In the genomic region with DNA sequence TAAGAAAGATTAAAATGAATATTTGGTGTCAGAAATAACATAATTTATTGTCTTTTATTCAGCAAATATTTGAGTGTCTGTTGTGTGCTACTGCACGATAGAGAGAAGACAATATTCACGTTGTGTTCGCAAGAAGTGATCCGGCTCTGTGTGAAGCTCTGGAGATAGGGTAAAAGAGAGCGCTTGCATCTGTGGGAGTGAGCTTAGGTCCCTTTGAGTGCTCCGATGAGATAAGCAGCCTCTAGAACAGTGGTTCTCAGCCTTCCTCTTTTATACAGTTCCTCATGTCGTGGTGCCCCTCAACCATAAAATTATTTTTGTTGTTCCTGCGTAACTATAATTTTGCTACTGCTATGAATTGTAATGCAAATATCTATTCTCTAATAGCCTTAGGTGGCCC, we compare ENCODE assay signal across 38 mouse cellular contexts. TPM values are rescaled to one million over a fixed set of nuclear protein-coding genes. Genes with fewer than 3 reads are reported as not detected.
A peak's percentile ranks its signal among the peaks of the same experiment; 100 is the strongest.
DNase-seq lines count a peak whose midpoint lies in the region; ATAC-seq and TF ChIP-seq lines count a peak whose summit lies in the region.
"Had no signal": no experiment of that assay in that cellular context is flagged by ENCODE, and none has a peak within 500 bp of the region (broad histone marks: within the 10 kb centered on the region; RNA-seq: fewer than 3 reads in every experiment).

No protein-coding gene starts in this region.

- H3K4me1 ChIP-seq in stomach, embryonic 15.5 days: no peaks in the 10 kb centered on the region
- H3K4me1 ChIP-seq in stomach, postnatal 0 days (replicated peaks; ENCODE audit: control insufficient read depth, insufficient read depth): no peaks in the 10 kb centered on the region
- peaks cover 27 to 30% of the 10 kb centered on the region in 2 experiments for H3K4me1 ChIP-seq in liver, embryonic 14.5 days (replicated peaks; ENCODE audit: control insufficient read depth in 2 of 2, insufficient read depth in 2 of 2, low read length in 1 of 2)
- H3K4me1 ChIP-seq: embryonic facial prominence, embryonic 12.5 days; forebrain, embryonic 15.5 days; hindbrain, embryonic 12.5 days; intestine, embryonic 15.5 days; megakaryocyte, embryonic 14.5 days had no signal

- H3K9ac ChIP-seq in stomach, embryonic 15.5 days: no peak overlapping the region
- no peak overlapping the region for H3K9ac ChIP-seq in stomach, postnatal 0 days (ENCODE audit: low read length)
- no peak overlapping the region for H3K9ac ChIP-seq in liver, embryonic 14.5 days (replicated peaks)
- H3K9ac ChIP-seq: embryonic facial prominence, embryonic 12.5 days; forebrain, embryonic 15.5 days; hindbrain, embryonic 12.5 days; intestine, embryonic 15.5 days had no signal

- no peak overlapping the region for H3K4me3 ChIP-seq in stomach, embryonic 15.5 days (replicated peaks)
- H3K4me3 ChIP-seq in stomach, postnatal 0 days (ENCODE audit: low read depth, low read length): no peak overlapping the region
- H3K4me3 ChIP-seq in liver, embryonic 14.5 days (ENCODE audit: insufficient read depth in 1 of 2, low read depth in 2 of 2, low read length in 2 of 2): no peak overlapping the region
- H3K4me3 ChIP-seq: embryonic facial prominence, embryonic 12.5 days; forebrain, embryonic 10.5 days; forebrain, embryonic 15.5 days; gastrocnemius, adult 2 months; hindbrain, embryonic 12.5 days; intestine, embryonic 15.5 days; megakaryocyte, embryonic 14.5 days had no signal

- peak; percentile 70; the same call in 1 of the 2 replicates for ATAC-seq in stomach, embryonic 15.5 days (ENCODE audit: insufficient read depth, low FRiP score, low read depth)
- no peak for ATAC-seq in stomach, postnatal 0 days (ENCODE audit: low FRiP score, low TSS enrichment)
- ATAC-seq in hematopoietic stem cell, adult 5-6 weeks (replicated peaks in 1 of 2; ENCODE audit: insufficient read depth in 1 of 2, low FRiP score in 2 of 2, low TSS enrichment in 1 of 2, low read depth in 1 of 2, poor library complexity in 2 of 2, severe bottlenecking in 2 of 2): peak; percentile 37 to 62; a peak in 1 of 4 replicates
- peak; percentile 72 for ATAC-seq in liver, embryonic 14.5 days (ENCODE audit: insufficient read depth)
- peak; percentile 86 for ATAC-seq in megakaryocyte-erythroid progenitor cell, adult 5-6 weeks (replicated peaks; ENCODE audit: low FRiP score, low TSS enrichment, poor library complexity, severe bottlenecking)
- ATAC-seq: forebrain, embryonic 15.5 days; hindbrain, postnatal 0 days; intestine, embryonic 15.5 days had no signal

- TF ChIP-seq CTCF in stomach, postnatal 0 days (IDR thresholded peaks at IDR 0.05; ENCODE audit: low read depth): no peak
- no peak for TF ChIP-seq CTCF in liver, embryonic 14.5 days (IDR thresholded peaks at IDR 0.05; ENCODE audit: low read depth)

- WGBS in stomach, embryonic 15.5 days: 76% methylated on average over 8 of the region's 8 CpGs
- 76% methylated on average over 8 of the region's 8 CpGs for WGBS in stomach, postnatal 0 days
- WGBS in liver, embryonic 14.5 days (ENCODE audit: insufficient replicate concordance): 15% methylated on average over 8 of the region's 8 CpGs

- H3K4me2 ChIP-seq in stomach, embryonic 15.5 days: no peak overlapping the region
- H3K4me2 ChIP-seq in stomach, postnatal 0 days (replicated peaks; ENCODE audit: low read depth): no peak overlapping the region
- peak overlapping the region; percentile 6 for H3K4me2 ChIP-seq in liver, embryonic 14.5 days (ENCODE audit: low read depth)
- H3K4me2 ChIP-seq: embryonic facial prominence, embryonic 12.5 days; forebrain, embryonic 15.5 days; hindbrain, embryonic 12.5 days; intestine, embryonic 15.5 days had no signal

- no peaks in the 10 kb centered on the region for H3K27me3 ChIP-seq in stomach, embryonic 15.5 days (replicated peaks)
- H3K27me3 ChIP-seq in stomach, postnatal 0 days (ENCODE audit: control insufficient read depth, insufficient read depth, low read length): no peaks in the 10 kb centered on the region
- no peaks in the 10 kb centered on the region; the same call in 1 of the 2 replicates for H3K27me3 ChIP-seq in liver, embryonic 14.5 days (ENCODE audit: control insufficient read depth, insufficient read depth, low read length)
- H3K27me3 ChIP-seq: embryonic facial prominence, embryonic 12.5 days; forebrain, embryonic 15.5 days; hindbrain, embryonic 12.5 days; intestine, embryonic 15.5 days had no signal

- no peak for DNase-seq in stomach, postnatal 0 days (ENCODE audit: low spot score)
- peak; percentile 52 to 64 (median 59) for DNase-seq in liver, embryonic 14.5 days (ENCODE audit: low read depth in 3 of 3, low spot score in 3 of 3)
- DNase-seq in gastrocnemius, postnatal 14 days: no peak
- no peak for DNase-seq in ovary, adult 18-20 months (ENCODE audit: low spot score)
- no peak for DNase-seq in urinary bladder, postnatal 36 days (ENCODE audit: low spot score in 2 of 2)
- DNase-seq: adrenal gland, adult 8-10 months; B cell, adult 2 months; cerebellum, adult 8-10 months; cerebellum, postnatal 25 days; gastrocnemius, adult 2 months; kidney, adult 2 months; layer of hippocampus, adult 9-11 months; lung, postnatal 36 days; midbrain, embryonic 14.5 days; right cerebral cortex, adult 18-20 months; thymus, postnatal 4 days had no signal

- TF ChIP-seq EP300 in stomach, postnatal 0 days (optimal IDR thresholded peaks at IDR 0.05): no peak
- peak; percentile 80 for TF ChIP-seq EP300 in liver, embryonic 14.5 days (IDR thresholded peaks at IDR 0.05; ENCODE audit: low read depth)

- no peaks in the 10 kb centered on the region for H3K36me3 ChIP-seq in stomach, embryonic 15.5 days
- H3K36me3 ChIP-seq in stomach, postnatal 0 days (ENCODE audit: control insufficient read depth, insufficient read depth, low read length): no peaks in the 10 kb centered on the region
- no peaks in the 10 kb centered on the region for H3K36me3 ChIP-seq in liver, embryonic 14.5 days (replicated peaks; ENCODE audit: control insufficient read depth, insufficient read depth, low read depth)
- H3K36me3 ChIP-seq: embryonic facial prominence, embryonic 12.5 days; forebrain, embryonic 10.5 days; forebrain, embryonic 15.5 days; hindbrain, embryonic 12.5 days; intestine, embryonic 15.5 days had no signal

- intact Hi-C loops in gastrocnemius, postnatal 14 days (cut with DNase I; ENCODE audit: low total_unique reads): no loop called here

- no peak overlapping the region for H3K27ac ChIP-seq in stomach, embryonic 15.5 days
- no peak overlapping the region for H3K27ac ChIP-seq in stomach, postnatal 0 days (replicated peaks)
- no peak overlapping the region for H3K27ac ChIP-seq in liver, embryonic 14.5 days
- H3K27ac ChIP-seq: embryonic facial prominence, embryonic 12.5 days; forebrain, embryonic 10.5 days; forebrain, embryonic 15.5 days; gastrocnemius, adult 2 months; hindbrain, embryonic 12.5 days; hindbrain, postnatal 0 days; intestine, embryonic 15.5 days; kidney, postnatal 0 days had no signal

- no peaks in the 10 kb centered on the region for H3K9me3 ChIP-seq in stomach, embryonic 15.5 days
- no peaks in the 10 kb centered on the region for H3K9me3 ChIP-seq in stomach, postnatal 0 days (ENCODE audit: control insufficient read depth, low read length)
- no peaks in the 10 kb centered on the region for H3K9me3 ChIP-seq in liver, embryonic 14.5 days (ENCODE audit: control insufficient read depth, low read length)
- H3K9me3 ChIP-seq: embryonic facial prominence, embryonic 12.5 days; forebrain, embryonic 10.5 days; forebrain, embryonic 15.5 days; hindbrain, embryonic 12.5 days; intestine, embryonic 15.5 days; megakaryocyte, embryonic 14.5 days had no signal

RNA-seq across cellular contexts. Expression of gene Tex36, which starts 37.4 kb away (rescaled TPM):
- polyA plus RNA-seq in stomach, embryonic 15.5 days (2015; fragmentation: Nextera tagmentation; extraction: Ambion mirVana): not detected in 2 replicates
- polyA plus RNA-seq in stomach, postnatal 0 days (2015; fragmentation: Nextera tagmentation; extraction: Ambion mirVana): not detected in 2 replicates
- not detected in 2 replicates for total RNA-seq in hematopoietic stem cell, adult 5-6 weeks (2017)
- not detected in 2 replicates for polyA plus RNA-seq in liver, embryonic 14.5 days (2012; rRNA removed)
- polyA plus RNA-seq in liver, embryonic 14.5 days (2014; fragmentation: Nextera tagmentation; extraction: Ambion mirVana): not detected in 2 replicates
- not detected in 2 replicates for total RNA-seq in megakaryocyte-erythroid progenitor cell, adult 5-6 weeks (2014; fragmentation: Nextera tagmentation)
- not detected in 2 replicates for total RNA-seq in megakaryocyte-erythroid progenitor cell, adult 5-6 weeks (2017)
- not detected for total RNA-seq in gastrocnemius, postnatal 14 days (2021)
- total RNA-seq: adrenal gland, adult 8-10 months; adrenal gland, postnatal 4 days; gastrocnemius, adult 2 months; gastrocnemius, postnatal 4 days; hindbrain, postnatal 0 days; left cerebral cortex, postnatal 10 days; liver, adult 2 months; monocyte, adult 5-6 weeks; neutrophil, adult 5-6 weeks had no signal
- polyA plus RNA-seq: embryonic facial prominence, embryonic 12.5 days; forebrain, embryonic 10.5 days; forebrain, embryonic 15.5 days; heart, postnatal 0 days; hindbrain, embryonic 12.5 days; hindbrain, postnatal 0 days; intestine, embryonic 15.5 days; kidney, adult 2 months; large intestine, adult 2 months; liver, adult 2 months; lung, embryonic 16.5 days; midbrain, embryonic 14.5 days; spleen, adult 2 months; thymus, postnatal 0 days had no signal

Comparison
In these comparisons a context has a peak if more than half of its experiments do, and no peak if none do; other contexts are left out.
1. DNase-seq: peak in liver, embryonic 14.5 days (3 of 3); none in stomach, postnatal 0 days (single experiment), gastrocnemius, postnatal 14 days (single experiment), ovary, adult 18-20 months (single experiment) and urinary bladder, postnatal 36 days (0 of 2).